Comparison of ENCODE assay signal across 12 mouse cellular contexts in the genomic region with DNA sequence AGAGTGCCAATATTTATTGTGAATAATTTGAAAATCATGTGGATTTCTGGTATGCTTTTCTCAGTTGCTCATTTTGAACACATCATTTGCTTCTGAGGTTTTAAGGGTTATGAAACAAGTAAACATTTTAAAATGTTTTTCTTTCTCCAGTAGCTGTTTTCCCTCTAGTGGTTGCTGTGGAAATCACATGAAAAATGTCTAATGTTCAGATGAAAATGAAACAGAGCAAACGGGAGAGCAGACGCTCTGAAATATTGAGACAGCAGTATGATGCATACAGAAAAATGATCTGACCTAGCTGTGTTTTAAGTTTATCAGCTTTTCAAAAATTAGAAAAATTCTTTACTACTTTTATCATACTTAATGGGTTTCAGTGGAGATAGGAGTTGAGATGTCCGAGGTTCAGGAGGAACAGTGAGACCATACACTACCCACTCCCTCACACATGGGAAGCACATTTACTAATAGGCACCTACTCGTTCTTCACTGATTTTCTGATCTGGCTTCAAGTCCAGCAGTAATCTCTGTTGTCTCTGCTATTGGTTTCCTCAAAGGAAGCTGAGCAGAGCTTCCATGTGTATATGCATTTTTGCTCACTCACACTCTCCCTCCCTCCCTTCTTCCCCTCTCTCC. TPM values are rescaled to one million over a fixed set of nuclear protein-coding genes. Genes with fewer than 3 reads are reported as not detected.
A peak's percentile ranks its signal among the peaks of the same experiment; 100 is the strongest.
DNase-seq lines count a peak whose midpoint lies in the region; ATAC-seq and TF ChIP-seq lines count a peak whose summit lies in the region.
"Had no signal": no experiment of that assay in that cellular context is flagged by ENCODE, and none has a peak within 500 bp of the region (broad histone marks: within the 10 kb centered on the region; RNA-seq: fewer than 3 reads in every experiment).

No protein-coding gene starts in this region.

- intact Hi-C loops in left cerebral cortex, adult 2 months (cut with DNase I), result loop anchor here (2.0 to 10.0 kb wide), 4 partner anchors 57 to 325 kb away; a partner anchor contains a TSS

- H3K4me1 ChIP-seq in CH12.LX (ENCODE audit: control insufficient read depth in 1 of 2, insufficient read depth in 2 of 2), result peaks cover 0 to 15% of the 10 kb centered on the region in 2 experiments; a peak in 2 of 4 replicates
- no peaks in the 10 kb centered on the region for H3K4me1 ChIP-seq in embryonic facial prominence, embryonic 14.5 days (ENCODE audit: control insufficient read depth, insufficient read depth, low read length)
- H3K4me1 ChIP-seq: embryonic facial prominence, embryonic 13.5 days; liver, embryonic 15.5 days had no signal

- peak overlapping the region; percentile 82; the same call in 1 of the 2 replicates for H3K4me2 ChIP-seq in CH12.LX (ENCODE audit: insufficient read depth, low read depth, poor library complexity, severe bottlenecking)
- H3K4me2 ChIP-seq in embryonic facial prominence, embryonic 14.5 days (ENCODE audit: low read depth, low read length), result no peak overlapping the region
- H3K4me2 ChIP-seq: embryonic facial prominence, embryonic 13.5 days; liver, embryonic 15.5 days had no signal

- no peak for TF ChIP-seq EP300 in CH12.LX (IDR thresholded peaks at IDR 0.05; ENCODE audit: low read length)

- TF ChIP-seq POLR2A in CH12.LX (IDR thresholded peaks at IDR 0.05; ENCODE audit: low read depth, low read length), result no peak

- dilution Hi-C loops in CH12.LX (cut with MboI; ENCODE audit: extremely low pct_ligation_motif_present, extremely low pct_unique_long_range_greater_than_20kb, low sequenced_read_pairs), result no loop called here

- H3K79me2 ChIP-seq in CH12.LX (replicated peaks; ENCODE audit: control insufficient read depth, extremely low read depth, insufficient read depth, poor library complexity, severe bottlenecking), result no peaks in the 10 kb centered on the region

- ATAC-seq in frontal cortex, adult (ENCODE audit: low TSS enrichment), result peak; percentile 79
- ATAC-seq in embryonic facial prominence, embryonic 14.5 days (ENCODE audit: low read depth), result no peak
- ATAC-seq in erythroblast, adult 5-6 weeks (replicated peaks; ENCODE audit: low FRiP score, poor library complexity, severe bottlenecking), result no peak

- 36% methylated on average over 4 of the region's 4 CpGs for WGBS in embryonic facial prominence, embryonic 14.5 days

- no peaks in the 10 kb centered on the region for H3K36me3 ChIP-seq in CH12.LX (replicated peaks in 1 of 2; ENCODE audit: control insufficient read depth in 1 of 2, insufficient read depth in 1 of 2, low read length in 1 of 2)
- H3K36me3 ChIP-seq in embryonic facial prominence, embryonic 14.5 days (ENCODE audit: control insufficient read depth, insufficient read depth, low read length), result no peaks in the 10 kb centered on the region
- H3K36me3 ChIP-seq: embryonic facial prominence, embryonic 13.5 days; liver, embryonic 15.5 days had no signal

- peak; percentile 64 for TF ChIP-seq RAD21 in CH12.LX (IDR thresholded peaks at IDR 0.05; ENCODE audit: low read depth, low read length)

- no peak for DNase-seq in frontal cortex, postnatal 25 days (ENCODE audit: low spot score in 2 of 2)
- no peak for DNase-seq in left cerebral cortex, adult 2 months (ENCODE audit: extremely low spot score in 1 of 2, low spot score in 2 of 2)
- no peak for DNase-seq in left cerebral cortex, adult 8-10 months (ENCODE audit: low spot score in 2 of 2)
- DNase-seq in CH12.LX (ENCODE audit: extremely low read depth), result peak; percentile 45
- peak; percentile 31 for DNase-seq in embryonic facial prominence, embryonic 14.5 days (ENCODE audit: low spot score)
- no peak for DNase-seq in urinary bladder, postnatal 4 days (ENCODE audit: low spot score in 2 of 2)
- DNase-seq: right cerebral cortex, postnatal 14 days; thymus, postnatal 25 days had no signal

- TF ChIP-seq CTCF in left cerebral cortex, adult 2 months (IDR thresholded peaks at IDR 0.05), result peak; percentile 75
- TF ChIP-seq CTCF in CH12.LX (conservative IDR thresholded peaks at IDR 0.05 in 1 of 2, IDR thresholded peaks at IDR 0.05 in 1 of 2; ENCODE audit: low read depth in 2 of 2, low read length in 2 of 2), result peak; percentile 22 to 66; a peak in 2 of 4 replicates

- in situ Hi-C loops in CH12.LX (cut with MboI; ENCODE audit: low pct_ligation_motif_present, low pct_unique_long_range_greater_than_20kb, low sequenced_read_pairs), result no loop called here

- peak overlapping the region; percentile 32 for H3K4me3 ChIP-seq in left cerebral cortex, adult 2 months
- H3K4me3 ChIP-seq in CH12.LX (replicated peaks in 1 of 3; ENCODE audit: low read depth in 2 of 3, low read length in 2 of 3, poor library complexity in 1 of 3), result peak overlapping the region in 2 of 3 experiments; percentile 24 to 30
- H3K4me3 ChIP-seq in embryonic facial prominence, embryonic 14.5 days (ENCODE audit: low read depth, low read length), result no peak overlapping the region
- H3K4me3 ChIP-seq: embryonic facial prominence, embryonic 13.5 days; liver, embryonic 15.5 days had no signal

- H3K9me3 ChIP-seq in CH12.LX (replicated peaks; ENCODE audit: low read length), result no peaks in the 10 kb centered on the region
- H3K9me3 ChIP-seq in embryonic facial prominence, embryonic 14.5 days (ENCODE audit: control insufficient read depth, low read length), result no peaks in the 10 kb centered on the region
- H3K9me3 ChIP-seq: embryonic facial prominence, embryonic 13.5 days; liver, embryonic 15.5 days had no signal

- peak overlapping the region; percentile 71 for H3K27ac ChIP-seq in left cerebral cortex, adult 2 months
- no peak overlapping the region for H3K27ac ChIP-seq in CH12.LX (ENCODE audit: insufficient read depth, low read depth)
- H3K27ac ChIP-seq in embryonic facial prominence, embryonic 14.5 days (replicated peaks; ENCODE audit: low read depth, low read length), result no peak overlapping the region
- H3K27ac ChIP-seq: embryonic facial prominence, embryonic 13.5 days; liver, embryonic 15.5 days had no signal

- H3K27me3 ChIP-seq in CH12.LX (replicated peaks), result no peaks in the 10 kb centered on the region
- H3K27me3 ChIP-seq in embryonic facial prominence, embryonic 14.5 days (replicated peaks; ENCODE audit: control insufficient read depth, insufficient read depth, low read length), result no peaks in the 10 kb centered on the region
- H3K27me3 ChIP-seq: embryonic facial prominence, embryonic 13.5 days; liver, embryonic 15.5 days had no signal

- H3K9ac ChIP-seq in CH12.LX (ENCODE audit: insufficient read depth, low read depth), result peak overlapping the region; percentile 56; the same call in 1 of the 2 replicates
- H3K9ac ChIP-seq in embryonic facial prominence, embryonic 14.5 days (ENCODE audit: low read depth, low read length), result no peak overlapping the region
- H3K9ac ChIP-seq: embryonic facial prominence, embryonic 13.5 days; liver, embryonic 15.5 days had no signal

TF ChIP-seq in CH12.LX, 34 proteins besides CTCF, POLR2A, EP300 and RAD21:
- TF ChIP-seq IRF4 (IDR thresholded peaks at IDR 0.05; ENCODE audit: low read depth, low read length) (no peak), SMC3 (IDR thresholded peaks at IDR 0.05; ENCODE audit: low read depth, low read length) (peak; percentile 58), TBP (conservative IDR thresholded peaks at IDR 0.05; ENCODE audit: low read depth, low read length) (0 out of 2 replicates have a peak, but pooled peaks have one; percentile 22)

RNA-seq across cellular contexts. Expression of a gene that starts 57.1 kb away (rescaled TPM):
- total RNA-seq in left cerebral cortex, adult 2 months (2021), result 10 to 100 TPM; 40.9 to 44.5 TPM
- 10 to 100 TPM; 41.6 to 50.0 (median 46.4) TPM for total RNA-seq in left cerebral cortex, adult 8-10 months (2022)
- total RNA-seq in CH12.LX (2012; rRNA removed), result 0.13 and 0.34 TPM in 2 replicates
- 0.59 and 0.64 TPM in 2 replicates for total RNA-seq in CH12.LX (2014; rRNA removed)
- 0.60 and 0.83 TPM in 2 replicates for polyA plus RNA-seq in CH12.LX (2012; ENCODE audit: insufficient read length, low read depth)
- 1.0 and 1.5 TPM in 2 replicates for polyA plus RNA-seq in embryonic facial prominence, embryonic 14.5 days (2014; fragmentation: Nextera tagmentation; extraction: Ambion mirVana)
- not detected in 2 replicates for total RNA-seq in erythroblast, adult 5-6 weeks (2015; ENCODE audit: low replicate concordance)
- total RNA-seq in erythroblast, adult 5-6 weeks (2017; ENCODE audit: low replicate concordance), result not detected in 2 replicates
- polyA plus RNA-seq: liver, embryonic 15.5 days had no signal

Comparison
In these comparisons a context has a peak if more than half of its experiments do, and no peak if none do; other contexts are left out.
1. DNase-seq: peak in CH12.LX (single experiment) and embryonic facial prominence, embryonic 14.5 days (single experiment); none in frontal cortex, postnatal 25 days (0 of 2), left cerebral cortex, adult 2 months (0 of 2), left cerebral cortex, adult 8-10 months (0 of 2) and urinary bladder, postnatal 4 days (0 of 2).
2. RNA of a gene that starts 57.1 kb away (total RNA-seq): 41.6 to 50.0 TPM in left cerebral cortex, adult 8-10 months and 40.9 to 44.5 TPM in left cerebral cortex, adult 2 months; 0.13 to 0.64 TPM in CH12.LX and not detected in erythroblast, adult 5-6 weeks; every median in the first group is over 10 times any median in the second.